Mouse (Mus musculus) midbrain, embryonic 15.5 days (tissue): ENCODE results near the gene Gabra5. TPM values are rescaled to one million over a fixed set of nuclear protein-coding genes. Genes with fewer than 3 reads are reported as not detected.

Source experiments
- ATAC-seq: fragments of 200-750 bp; cut with Nextera tagmentation; replicated peaks from 2 replicates; pipeline ENCODE4 v1.8.0; 2017; ENCODE audit warnings: moderate TSS enrichment
- H3K27ac ChIP-seq: fragments of 300-500 bp; sonication (generic); 2 replicates; pipeline ENCODE4 v1.5.1; 2015; ENCODE audit warnings: mild to moderate bottlenecking, inconsistent platforms
- H3K27me3 ChIP-seq: fragments of 300-500 bp; sonication (generic); replicated peaks from 2 replicates; pipeline ENCODE4 v1.6.1; 2015; ENCODE audit warnings: inconsistent platforms
- H3K36me3 ChIP-seq: fragments of 300-500 bp; sonication (generic); replicated peaks from 2 replicates; pipeline ENCODE4 v1.6.1; 2015; ENCODE audit warnings: inconsistent platforms
- H3K4me1 ChIP-seq: fragments of 300-500 bp; sonication (generic); 2 replicates; pipeline ENCODE4 v1.6.1; 2015; ENCODE audit warnings: inconsistent platforms
- H3K4me2 ChIP-seq: fragments of 300-500 bp; sonication (generic); 2 replicates; pipeline ENCODE4 v1.6.1; 2015; ENCODE audit warnings: inconsistent platforms, mild to moderate bottlenecking, moderate library complexity
- H3K4me3 ChIP-seq: fragments of 300-500 bp; sonication (generic); 2 replicates; pipeline ENCODE4 v1.5.1; 2015; ENCODE audit warnings: mild to moderate bottlenecking, inconsistent platforms
- H3K9ac ChIP-seq: fragments of 300-500 bp; sonication (generic); 2 replicates; pipeline ENCODE4 v1.6.1; 2015; ENCODE audit warnings: mild to moderate bottlenecking, inconsistent platforms
- H3K9me3 ChIP-seq: fragments of 300-500 bp; sonication (generic); 2 replicates; pipeline ENCODE4 v1.6.1; 2016; ENCODE audit warnings: inconsistent platforms
- WGBS: fragments of 180-500 bp; shearing (Covaris S2); methylation state at CpG from one replicate; pipeline ENCODE4 v1.1.7; 2015; ENCODE audit warnings: mixed read lengths; 5-methylcytosine and 5-hydroxymethylcytosine counted together
- polyA plus RNA-seq: library from polyadenylated mRNA; unstranded; fragments of >200 nt; fragmentation: Nextera tagmentation; extraction: Ambion mirVana; gene quantifications from 2 replicates; pipeline ENCODE4 v1.2.1, GENCODE M21; 2015

The Gabra5 gene
- 35.5 and 37.8 TPM in 2 replicates for polyA plus RNA-seq

DNA sequence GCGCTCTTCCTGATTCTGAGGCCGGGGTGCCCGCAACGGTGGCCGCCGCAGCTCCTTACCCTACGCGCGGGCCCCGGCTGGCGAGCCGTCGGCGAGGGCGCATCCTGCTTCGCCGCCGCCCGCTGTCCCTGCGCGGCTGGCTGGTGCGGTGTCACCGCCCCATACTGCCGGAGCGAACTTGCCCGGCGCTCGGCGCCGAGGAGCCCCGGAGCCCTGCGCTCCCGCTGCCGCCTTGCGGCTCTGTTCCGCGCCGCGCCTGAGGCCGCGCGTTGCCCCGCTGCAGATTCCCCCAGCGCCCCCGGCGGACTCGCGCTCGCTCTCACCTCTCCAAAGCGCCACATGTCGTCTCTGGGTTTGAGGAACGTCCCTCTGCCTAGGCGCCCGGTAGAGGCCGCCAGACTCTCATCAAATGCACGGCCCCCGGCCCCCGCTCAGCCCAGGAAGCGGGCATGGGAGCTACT is at the start of gene Gabra5:
Gene Gabra5, minus strand, starts transcription at position 379 of the 461 bp plus-strand sequence.
- Histone ChIP-seq H3K4me3 (peak within 1 kb of the TSS; percentile 73), H3K4me2 (peak within 1 kb of the TSS; percentile 88), H3K9ac (peak within 1 kb of the TSS; percentile 73), H3K27ac (peak within 1 kb of the TSS; percentile 68), H3K36me3 (no peaks in the 10 kb centered on the region), H3K4me1 (peaks cover 13% of the 10 kb centered on the region; the same call in 1 of the 2 replicates), H3K27me3 (peaks cover 39% of the 10 kb centered on the region), H3K9me3 (no peaks in the 10 kb centered on the region)
- under 1% methylated on average over 59 of the region's 59 CpGs for WGBS
- ATAC-seq, result peak; percentile 89

- Histone ChIP-seq H3K27me3 (no peaks in the 10 kb centered on the region), H3K27ac (no peak overlapping the region), H3K9me3 (no peaks in the 10 kb centered on the region), H3K4me1 (no peaks in the 10 kb centered on the region), H3K36me3 (no peaks in the 10 kb centered on the region), H3K4me3 (no peak overlapping the region), H3K4me2 (no peak overlapping the region), H3K9ac (no peak overlapping the region)
- WGBS, result 22% methylated on average over 7 of the region's 7 CpGs
- ATAC-seq, result no peak
Measured at GRCm38 (mm10) chr7:57538565-57538964, 28.7 kb upstream of the Gabra5 start.

- H3K27ac ChIP-seq, result no peak overlapping the region
- WGBS, result 93% methylated on average over 10 of the region's 10 CpGs
- H3K9ac ChIP-seq, result no peak overlapping the region
- H3K4me3 ChIP-seq, result no peak overlapping the region
- H3K27me3 ChIP-seq, result no peaks in the 10 kb centered on the region
- H3K4me1 ChIP-seq, result no peaks in the 10 kb centered on the region
- no peak overlapping the region for H3K4me2 ChIP-seq
- H3K36me3 ChIP-seq, result no peaks in the 10 kb centered on the region
- no peak for ATAC-seq
- no peaks in the 10 kb centered on the region for H3K9me3 ChIP-seq
Measured at GRCm38 (mm10) chr7:57532676-57533075, 22.8 kb upstream of the Gabra5 start.

- no peak overlapping the region for H3K4me2 ChIP-seq
- no peaks in the 10 kb centered on the region for H3K27me3 ChIP-seq
- H3K36me3 ChIP-seq, result no peaks in the 10 kb centered on the region
- H3K4me1 ChIP-seq, result no peaks in the 10 kb centered on the region
- H3K27ac ChIP-seq, result no peak overlapping the region
- no peak overlapping the region for H3K9ac ChIP-seq
- no peaks in the 10 kb centered on the region for H3K9me3 ChIP-seq
- H3K4me3 ChIP-seq, result no peak overlapping the region
- WGBS, result 92% methylated on average over 8 of the region's 8 CpGs
- no peak for ATAC-seq
Measured at GRCm38 (mm10) chr7:57529954-57530353, 20.1 kb upstream of the Gabra5 start.

DNA sequence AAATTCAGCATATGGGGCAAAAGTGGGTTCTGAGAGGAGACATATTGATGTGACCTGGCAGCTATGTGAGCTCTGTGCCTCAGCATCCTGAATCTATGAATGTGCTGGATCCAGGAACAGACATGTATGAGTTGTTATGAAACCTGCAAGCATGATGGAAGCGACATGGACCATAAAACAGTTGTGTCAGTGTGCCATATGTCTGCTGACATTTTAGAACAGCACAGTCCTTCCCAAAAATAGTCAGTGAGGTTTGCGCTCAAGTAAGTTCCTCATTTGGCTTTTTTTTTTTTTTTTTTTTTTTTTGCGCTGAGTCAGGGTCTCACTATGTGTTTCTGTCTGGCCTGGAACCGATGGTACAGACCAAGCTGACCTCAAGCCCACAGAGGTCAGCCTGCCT is 19.6 kb upstream of the Gabra5 start:
- WGBS, result 95% methylated on average over 4 of the region's 4 CpGs
- Histone ChIP-seq H3K4me1 (no peaks in the 10 kb centered on the region), H3K27me3 (no peaks in the 10 kb centered on the region), H3K9ac (no peak overlapping the region), H3K4me3 (no peak overlapping the region), H3K4me2 (no peak overlapping the region), H3K27ac (no peak overlapping the region), H3K36me3 (no peaks in the 10 kb centered on the region), H3K9me3 (no peaks in the 10 kb centered on the region)
- ATAC-seq, result no peak

GRCm38 (mm10) chr7:57512955-57513354 is 3.1 kb upstream of the Gabra5 start:
- ATAC-seq, result no peak
- Histone ChIP-seq H3K9ac (no peak overlapping the region), H3K27ac (no peak overlapping the region), H3K27me3 (peaks cover 28% of the 10 kb centered on the region), H3K4me3 (no peak overlapping the region), H3K4me2 (no peak overlapping the region), H3K4me1 (peaks cover 13% of the 10 kb centered on the region; the same call in 1 of the 2 replicates), H3K9me3 (no peaks in the 10 kb centered on the region), H3K36me3 (no peaks in the 10 kb centered on the region)
- WGBS, result 26% methylated on average over 3 of the region's 3 CpGs

GRCm38 (mm10) chr7:57508860-57509632 is 813 bp downstream of the Gabra5 start:
- peaks cover 39% of the 10 kb centered on the region for H3K27me3 ChIP-seq
- WGBS, result under 1% methylated on average over 72 of the region's 72 CpGs

GRCm38 (mm10) chr7:57502809-57503208 is 7.0 kb downstream of the Gabra5 start:
- no peak overlapping the region for H3K27ac ChIP-seq
- no peak overlapping the region for H3K4me2 ChIP-seq
- no peak overlapping the region for H3K9ac ChIP-seq
- H3K4me1 ChIP-seq, result no peaks in the 10 kb centered on the region
- ATAC-seq, result no peak
- no peaks in the 10 kb centered on the region for H3K36me3 ChIP-seq
- no peak overlapping the region for H3K4me3 ChIP-seq
- H3K9me3 ChIP-seq, result no peaks in the 10 kb centered on the region
- WGBS, result 68% methylated on average over 4 of the region's 4 CpGs
- H3K27me3 ChIP-seq, result peaks cover 9% of the 10 kb centered on the region

More at GRCm38 (mm10) chr7:57508860-57509632, 813 bp downstream of the Gabra5 start:
- peak; percentile 83 for ATAC-seq
- Histone ChIP-seq H3K9ac (peak overlapping the region; percentile 73), H3K4me1 (peaks cover 13% of the 10 kb centered on the region; the same call in 1 of the 2 replicates), H3K27ac (peak overlapping the region; percentile 68), H3K36me3 (no peaks in the 10 kb centered on the region), H3K4me2 (peak overlapping the region; percentile 88), H3K9me3 (no peaks in the 10 kb centered on the region), H3K4me3 (peak overlapping the region; percentile 73)

DNA sequence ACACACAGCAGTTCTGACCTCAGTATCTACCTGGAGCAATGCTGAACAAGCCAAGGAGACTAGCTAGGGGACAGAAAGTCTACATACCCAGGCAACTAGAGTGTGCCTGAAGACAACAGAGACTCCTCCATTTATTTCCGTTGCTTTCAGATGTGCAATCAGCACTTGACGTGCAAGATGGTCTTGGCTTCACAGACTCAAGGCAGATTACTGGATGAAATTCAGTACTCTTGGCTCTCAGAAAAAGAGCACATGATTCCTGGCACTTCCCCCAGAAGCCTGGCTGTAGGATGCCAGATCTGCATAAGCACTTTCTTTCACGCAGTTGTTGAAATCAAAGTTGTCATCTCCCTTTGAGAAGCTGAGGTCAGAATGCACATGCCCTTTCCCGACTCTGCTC is 18.1 kb downstream of the Gabra5 start:
- no peaks in the 10 kb centered on the region for H3K9me3 ChIP-seq
- no peak overlapping the region for H3K4me3 ChIP-seq
- H3K27ac ChIP-seq, result no peak overlapping the region
- no peak overlapping the region for H3K4me2 ChIP-seq
- ATAC-seq, result no peak
- no peaks in the 10 kb centered on the region for H3K4me1 ChIP-seq
- H3K36me3 ChIP-seq, result no peaks in the 10 kb centered on the region
- WGBS, result 70% methylated on average over 4 of the region's 4 CpGs
- H3K9ac ChIP-seq, result no peak overlapping the region
- H3K27me3 ChIP-seq, result no peaks in the 10 kb centered on the region

- H3K9me3 ChIP-seq, result no peaks in the 10 kb centered on the region
- H3K36me3 ChIP-seq, result no peaks in the 10 kb centered on the region
- no peak overlapping the region for H3K4me3 ChIP-seq
- no peaks in the 10 kb centered on the region for H3K27me3 ChIP-seq
- 78% methylated on average over 6 of the region's 6 CpGs for WGBS
- H3K4me2 ChIP-seq, result no peak overlapping the region
- no peak overlapping the region for H3K9ac ChIP-seq
- no peaks in the 10 kb centered on the region for H3K4me1 ChIP-seq
- no peak overlapping the region for H3K27ac ChIP-seq
- ATAC-seq, result no peak
Measured at GRCm38 (mm10) chr7:57486907-57487306, 23.0 kb downstream of the Gabra5 start.

DNA sequence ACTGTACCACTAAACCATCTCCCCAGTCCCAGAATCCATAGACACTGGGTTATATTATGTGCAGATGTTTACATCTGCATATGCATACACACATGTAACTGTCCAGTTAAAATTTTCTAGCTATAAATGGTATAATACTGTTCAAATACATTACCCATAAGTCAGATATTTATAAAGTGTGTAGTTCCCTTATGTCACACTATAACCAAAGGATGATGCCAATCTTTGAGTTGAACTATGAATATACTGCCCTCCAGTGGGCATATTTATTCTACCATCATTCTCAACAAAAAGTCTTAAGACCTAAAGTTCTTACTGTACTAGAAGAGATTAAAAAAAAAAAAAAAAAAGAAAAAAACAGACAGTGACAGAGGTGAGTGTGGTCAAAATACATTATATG is 27.0 kb downstream of the Gabra5 start:
- Histone ChIP-seq H3K27ac (no peak overlapping the region), H3K36me3 (no peaks in the 10 kb centered on the region), H3K9ac (no peak overlapping the region), H3K4me3 (no peak overlapping the region), H3K27me3 (no peaks in the 10 kb centered on the region), H3K4me2 (no peak overlapping the region), H3K4me1 (no peaks in the 10 kb centered on the region), H3K9me3 (no peaks in the 10 kb centered on the region)
- 0 out of 2 replicates have a peak, but pooled peaks have one; percentile 27 for ATAC-seq

- Histone ChIP-seq H3K9ac (no peak overlapping the region), H3K27ac (no peak overlapping the region), H3K4me1 (no peaks in the 10 kb centered on the region), H3K27me3 (no peaks in the 10 kb centered on the region), H3K9me3 (no peaks in the 10 kb centered on the region), H3K36me3 (no peaks in the 10 kb centered on the region), H3K4me3 (no peak overlapping the region), H3K4me2 (no peak overlapping the region)
- peak; percentile 95 for ATAC-seq
- 85% methylated on average over 4 of the region's 4 CpGs for WGBS
Measured at GRCm38 (mm10) chr7:57473811-57474525, 35.9 kb downstream of the Gabra5 start.
